Mouse (Mus musculus): Measurements from ENCODE around the gene Rbfox3.
A peak's percentile ranks its signal among the peaks of the same experiment; 100 is the strongest.

Rbfox3 gene

GRCm38 (mm10) chr11:118540411-118541026 is 370.9 kb downstream of the Rbfox3 start:
- DNase-seq, result peak; percentile 50 to 51

- no peak for DNase-seq
Observed at GRCm38 (mm10) chr11:118538008-118538407, 373.4 kb downstream of the Rbfox3 start.

DNA sequence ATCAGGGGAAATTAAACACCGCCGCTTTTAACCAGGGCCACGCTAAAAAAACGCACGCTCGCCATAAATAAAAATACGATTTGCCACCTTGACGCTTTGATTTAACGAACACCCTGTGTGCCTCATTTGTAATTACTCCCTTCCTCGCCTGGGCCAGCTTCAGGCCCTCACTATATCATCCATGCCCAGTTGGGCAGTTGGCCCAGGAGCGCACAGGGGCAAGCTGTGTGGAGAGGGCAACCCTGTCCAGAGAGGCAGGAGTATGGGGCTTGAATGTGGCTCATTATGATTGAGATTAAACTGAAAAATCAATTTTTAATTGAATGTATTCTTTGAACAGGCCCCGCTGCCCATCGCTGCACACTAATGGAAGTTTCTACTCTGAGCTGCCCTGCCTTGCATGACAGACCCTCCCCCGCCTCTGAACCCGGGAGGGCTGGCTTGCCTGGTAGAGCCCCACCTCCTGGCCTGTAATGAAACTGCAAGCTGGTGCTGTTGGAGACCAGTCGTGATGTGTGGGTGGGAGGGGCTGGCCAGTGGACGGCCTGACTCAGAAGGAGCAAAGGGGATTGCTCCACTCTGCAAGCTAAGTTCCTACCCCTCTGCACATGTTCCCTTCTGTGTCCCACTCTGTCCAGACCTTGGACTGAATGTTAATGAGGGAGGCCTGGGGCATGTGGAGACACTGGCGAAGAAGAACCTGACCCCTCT is 376.9 kb downstream of the Rbfox3 start:
- peak; percentile 86 to 92 for DNase-seq

DNA sequence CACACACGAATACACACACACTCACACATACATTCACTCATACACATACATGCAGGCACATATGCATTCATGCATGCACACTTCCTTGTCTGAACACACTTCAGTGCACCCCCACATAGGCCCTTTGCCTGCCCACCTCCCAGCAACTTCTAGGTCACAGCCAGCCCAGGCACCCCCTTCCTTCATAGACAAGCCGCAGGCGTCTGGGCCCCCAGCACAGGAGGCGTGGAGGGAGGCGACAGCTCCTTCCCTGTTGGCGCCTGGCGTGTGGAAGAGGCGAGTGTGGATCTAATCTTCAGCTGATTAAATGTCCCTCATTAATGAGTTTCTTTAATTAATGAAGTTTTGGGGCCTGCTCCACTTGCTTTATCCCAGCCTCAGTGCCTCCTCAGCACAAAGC is 381.1 kb downstream of the Rbfox3 start:
- no peak for DNase-seq

- DNase-seq, result no peak
Observed at GRCm38 (mm10) chr11:118528761-118529160, 382.6 kb downstream of the Rbfox3 start.

GRCm38 (mm10) chr11:118525059-118525458 is 386.3 kb downstream of the Rbfox3 start:
- DNase-seq, result peak in 1 of 2 experiments; percentile 39

- DNase-seq, result no peak
Observed at GRCm38 (mm10) chr11:118523496-118524145, 387.8 kb downstream of the Rbfox3 start.

DNA sequence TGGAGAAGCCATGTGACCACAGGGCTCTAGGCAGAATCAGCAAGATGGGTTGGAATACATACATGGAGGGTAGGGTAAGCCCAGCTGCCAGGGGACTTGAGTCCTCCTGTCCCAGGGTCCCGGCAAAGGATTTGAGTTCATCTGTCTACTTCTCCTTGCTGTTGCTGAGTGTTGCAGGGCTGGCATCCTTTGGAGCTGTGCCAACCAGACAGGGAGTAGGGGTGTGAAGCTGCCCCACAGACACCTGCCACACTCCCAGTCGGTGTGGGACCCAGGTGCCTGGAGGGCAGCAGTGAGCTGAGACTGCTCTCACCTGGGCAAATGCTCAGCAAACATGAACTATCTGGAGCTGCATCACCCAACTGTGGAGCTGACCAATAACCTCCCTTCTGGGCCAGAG is 390.5 kb downstream of the Rbfox3 start:
- no peak for DNase-seq

DNA sequence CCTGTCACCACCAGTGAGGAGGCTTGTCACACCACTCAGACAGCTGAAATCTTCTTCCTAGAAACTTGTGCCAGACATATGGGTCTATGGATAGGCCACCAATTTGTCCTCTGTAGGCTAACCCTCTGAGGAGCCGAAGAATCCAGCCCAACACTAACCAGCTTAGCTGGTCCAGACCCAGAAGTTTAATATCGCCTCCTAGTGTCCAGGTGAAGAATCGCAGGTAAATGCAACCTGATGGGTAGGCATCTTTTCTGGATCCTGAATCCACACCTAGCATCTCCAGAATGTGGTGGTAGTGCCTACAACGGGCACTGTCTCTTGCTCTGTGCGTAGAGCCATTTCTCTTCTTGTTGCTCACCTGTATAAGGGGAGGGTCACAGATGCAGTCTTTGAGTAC is 391.1 kb downstream of the Rbfox3 start:
- no peak for DNase-seq

DNA sequence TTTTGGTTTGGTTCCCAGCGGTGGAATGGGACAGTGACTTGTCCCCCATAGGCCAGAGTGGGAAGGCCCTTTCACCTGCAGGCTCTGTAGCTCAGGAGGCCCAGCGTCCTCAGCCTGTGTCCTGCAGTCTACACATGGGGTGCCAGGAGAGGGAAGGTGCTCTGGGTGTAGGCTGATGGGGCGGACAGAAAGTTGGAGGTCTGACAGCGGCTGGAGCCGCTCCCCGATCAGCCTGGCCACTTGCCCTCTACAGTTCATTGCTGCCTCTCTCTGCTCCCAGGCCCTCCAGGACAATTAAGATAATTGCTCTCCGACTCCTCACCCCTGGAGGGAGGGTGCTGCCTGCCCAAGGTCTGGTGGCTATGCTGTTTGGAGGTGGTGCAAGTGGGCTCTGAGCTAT is 392.7 kb downstream of the Rbfox3 start:
- DNase-seq, result peak in 1 of 2 experiments; percentile 30

- no peak for DNase-seq
Observed at GRCm38 (mm10) chr11:118517924-118518323, 393.5 kb downstream of the Rbfox3 start.

DNA sequence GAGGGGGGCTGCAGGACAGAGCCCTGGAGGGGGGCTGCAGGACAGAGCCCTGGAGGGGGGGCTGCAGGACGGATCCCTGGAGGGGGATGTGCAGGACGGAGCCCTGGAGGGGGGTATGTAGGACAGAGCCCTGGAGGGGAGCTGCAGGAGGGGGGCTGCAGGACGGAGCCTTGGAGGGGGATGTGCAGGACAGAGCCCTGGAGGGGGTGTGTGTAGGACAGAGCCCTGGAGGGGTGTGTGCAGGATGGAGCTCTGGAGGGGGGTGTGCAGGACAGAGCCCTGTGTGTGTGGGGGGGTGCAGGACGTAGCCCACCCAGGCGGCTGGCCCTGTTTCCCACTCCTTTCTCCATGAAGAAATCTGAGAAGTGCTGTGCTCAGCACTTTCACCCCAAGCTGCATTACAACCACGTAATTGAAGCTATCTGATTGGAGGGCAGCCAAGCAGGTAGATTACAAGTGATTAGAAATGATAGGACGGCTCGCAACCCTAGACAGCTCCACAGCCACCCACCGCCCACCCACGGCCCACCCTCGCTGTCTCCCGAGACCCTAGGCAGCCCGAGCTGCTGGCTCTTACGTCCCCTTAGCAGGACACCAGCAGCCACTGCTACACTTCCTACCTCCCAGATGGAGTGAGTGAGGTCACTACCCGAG is 399.0 kb downstream of the Rbfox3 start:
- no peak for DNase-seq

- DNase-seq, result peak; percentile 55 to 67
Observed at GRCm38 (mm10) chr11:118511851-118512250, 399.5 kb downstream of the Rbfox3 start.

GRCm38 (mm10) chr11:118508341-118508740 is 403.1 kb downstream of the Rbfox3 start:
- no peak for DNase-seq

DNA sequence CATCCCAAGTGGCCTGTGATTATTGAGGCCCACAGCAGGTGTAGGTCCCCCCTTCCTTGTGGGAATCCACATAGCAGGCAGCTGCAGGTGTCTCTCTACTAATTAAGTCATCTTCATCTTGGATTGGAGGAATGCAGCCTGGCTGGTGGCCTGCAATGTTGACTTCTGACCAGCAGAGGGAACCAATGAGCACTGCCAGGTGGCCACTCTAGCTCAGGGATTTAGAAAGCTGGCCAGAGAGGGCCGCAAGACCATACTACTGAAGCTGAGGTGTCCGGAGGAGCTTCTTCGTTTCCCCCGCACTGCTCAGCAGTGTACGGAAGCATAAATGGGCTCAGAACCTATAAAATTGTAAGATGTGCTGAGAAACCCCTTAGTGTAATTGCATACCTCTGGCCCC is 403.5 kb downstream of the Rbfox3 start:
- peak; percentile 86 for DNase-seq

DNA sequence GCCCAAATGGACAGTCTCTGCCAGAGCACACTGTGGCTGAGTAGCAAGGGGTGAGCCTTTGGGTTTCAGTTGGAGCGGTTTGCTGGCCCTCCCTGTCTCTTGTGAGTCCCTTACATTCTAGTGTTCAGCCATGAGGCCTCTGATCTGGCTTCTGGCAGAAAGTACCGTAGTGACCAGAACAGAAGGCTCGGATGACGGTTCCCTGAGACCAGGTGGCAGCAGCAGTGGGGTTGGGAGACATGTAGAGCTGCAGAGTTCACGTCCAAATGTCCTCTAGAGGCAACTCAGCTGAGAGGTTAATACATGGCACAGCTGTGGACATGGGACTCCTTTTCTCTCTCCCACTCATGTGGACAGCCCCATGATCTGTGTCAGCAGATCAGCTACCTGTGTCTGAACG is 404.3 kb downstream of the Rbfox3 start:
- no peak for DNase-seq

GRCm38 (mm10) chr11:118504180-118504454 is 407.3 kb downstream of the Rbfox3 start:
- DNase-seq, result no peak

DNA sequence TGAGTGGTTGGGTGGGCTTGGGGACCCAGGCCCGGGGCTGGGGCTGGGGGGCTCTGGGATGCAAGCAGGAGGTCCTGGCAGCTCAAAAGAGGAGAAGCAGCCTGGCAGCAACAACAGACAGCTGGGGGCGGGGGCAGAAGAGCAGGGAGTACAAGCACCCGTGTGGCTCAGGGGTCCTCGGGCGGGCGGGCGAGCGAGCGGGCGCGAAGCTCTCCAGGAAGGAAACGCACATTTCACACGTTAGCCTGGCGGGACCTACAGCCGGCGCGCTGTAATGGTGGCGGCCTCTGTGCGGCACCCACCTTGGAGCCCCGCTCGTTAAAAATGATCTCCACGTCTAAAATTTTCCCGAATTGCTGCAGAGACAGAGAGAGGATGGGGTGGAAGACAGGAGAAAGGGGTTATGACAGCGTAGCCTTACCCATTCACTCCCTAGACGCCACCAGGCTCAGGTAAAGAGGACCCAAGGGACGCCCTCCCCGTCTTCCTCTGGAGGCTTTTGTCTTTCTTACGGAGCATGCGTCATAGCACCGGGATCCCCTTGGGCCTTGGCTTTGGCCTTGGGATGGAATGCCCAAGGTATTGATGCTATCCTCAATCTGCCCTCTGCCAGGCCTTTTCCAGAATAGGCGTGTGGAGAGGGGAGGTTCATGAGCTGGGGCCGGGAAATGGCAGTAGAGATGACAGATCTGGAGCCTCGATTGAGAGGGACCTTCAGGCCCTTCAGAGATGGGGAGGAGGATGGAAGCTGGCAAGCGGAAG is 407.8 kb downstream of the Rbfox3 start:
- no peak for DNase-seq

DNA sequence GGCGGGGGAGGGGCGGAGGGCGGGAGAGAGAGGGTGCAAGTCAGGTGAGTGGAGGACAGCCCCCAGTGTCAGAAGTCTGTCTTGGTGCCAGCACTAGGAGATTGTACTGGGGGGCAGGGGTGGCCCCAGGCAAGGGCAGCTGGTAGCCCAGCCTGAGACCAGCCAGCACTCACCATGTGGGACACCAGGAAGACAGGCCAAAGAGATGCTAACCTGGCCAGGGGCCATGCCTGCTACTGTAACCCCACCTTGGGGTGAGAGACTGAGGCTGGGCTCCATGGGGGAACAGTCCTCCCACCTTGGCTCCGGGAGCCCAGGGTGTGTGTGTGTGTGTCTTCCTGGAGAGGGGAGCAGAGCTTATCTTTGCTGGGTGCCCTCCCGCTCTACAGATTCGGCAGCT is 408.4 kb downstream of the Rbfox3 start:
- DNase-seq, result no peak

DNA sequence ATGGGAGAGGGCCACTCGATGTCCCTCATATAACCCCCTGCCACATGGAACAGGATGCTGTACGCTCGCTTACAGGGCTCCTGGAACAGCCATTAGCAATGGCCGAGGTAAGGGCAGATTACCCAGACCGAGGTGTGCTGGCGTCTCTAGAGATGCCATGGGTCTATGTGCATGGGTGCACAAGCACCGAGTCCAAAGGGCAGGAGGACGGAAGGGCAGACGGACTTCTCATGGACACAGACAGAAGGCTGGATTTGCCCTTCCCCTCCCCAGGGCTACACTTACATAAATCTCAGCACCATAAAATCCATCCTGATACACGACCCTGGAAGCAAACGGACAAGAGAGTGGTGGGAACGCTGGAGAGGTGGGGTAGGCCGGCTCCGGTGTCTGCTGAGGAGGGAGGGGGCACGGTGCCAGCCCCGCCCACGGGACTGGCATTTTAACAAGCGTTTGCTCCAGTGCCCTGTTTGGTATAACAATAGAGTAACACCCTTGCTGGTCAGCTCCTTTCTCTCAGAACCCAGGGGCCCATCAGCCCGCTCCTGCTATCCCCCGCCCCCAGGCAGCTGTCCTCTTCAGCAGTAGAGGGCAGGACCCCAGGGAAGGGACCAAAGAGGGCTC is 415.2 kb downstream of the Rbfox3 start:
- peak in 1 of 2 experiments; percentile 43 for DNase-seq

DNA sequence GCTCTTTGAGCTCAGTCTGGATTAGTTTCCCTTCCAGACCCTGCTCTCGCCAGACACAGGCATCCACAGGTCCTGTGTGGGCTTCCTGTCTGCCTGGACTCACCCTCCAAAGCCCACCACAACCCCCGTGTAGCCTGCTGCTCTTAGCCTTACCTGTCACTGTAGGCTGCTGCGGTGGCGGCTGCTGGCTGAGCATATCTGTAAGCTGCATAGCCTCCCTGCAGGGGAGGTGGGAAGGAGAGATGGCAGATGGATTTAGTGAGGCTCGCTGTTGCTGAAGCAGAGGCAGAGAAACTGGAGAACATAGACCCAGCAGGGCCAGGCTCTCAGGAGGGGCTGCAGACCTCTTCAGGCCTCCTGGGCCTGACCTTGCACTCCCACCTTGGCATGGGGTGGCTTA is 416.3 kb downstream of the Rbfox3 start:
- no peak for DNase-seq

DNA sequence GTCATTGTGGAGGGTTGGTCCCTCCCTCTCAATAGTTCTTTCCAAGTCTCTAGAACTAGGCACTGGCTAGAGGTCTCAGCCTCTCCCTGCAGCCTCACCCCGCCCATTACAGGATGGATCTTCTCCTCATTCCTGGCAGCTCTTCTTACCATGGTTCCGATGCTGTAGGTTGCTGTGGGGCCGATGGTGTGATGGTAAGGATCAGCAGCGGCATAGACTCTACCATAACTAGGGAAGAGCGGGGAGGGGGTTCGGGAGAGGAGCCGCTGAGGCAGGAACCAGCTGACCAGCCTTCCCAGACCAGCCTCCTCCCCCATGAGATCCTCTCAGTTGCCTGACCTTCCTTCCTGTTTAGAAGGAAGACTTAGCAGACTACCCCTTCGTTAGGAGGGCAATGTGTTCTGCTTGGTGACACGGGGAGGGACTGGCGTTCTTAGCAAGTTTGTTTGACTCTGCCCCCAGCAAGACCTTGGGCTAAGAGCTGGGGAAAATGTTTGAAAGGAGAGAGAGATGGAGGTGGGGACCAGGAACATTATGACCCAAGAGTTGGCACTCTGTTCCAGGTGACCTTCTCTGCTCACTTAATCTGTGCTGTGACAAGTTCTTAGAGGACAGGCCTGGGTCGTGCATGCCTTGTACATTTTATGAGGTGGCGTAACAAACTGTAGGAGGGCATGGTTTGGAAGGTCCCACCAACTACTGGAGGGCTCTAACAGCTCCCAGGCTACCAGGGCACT is 417.2 kb downstream of the Rbfox3 start:
- peak in 1 of 2 experiments; percentile 31 for DNase-seq

All from kidney, postnatal 4 days (tissue).